In the genomic region with DNA sequence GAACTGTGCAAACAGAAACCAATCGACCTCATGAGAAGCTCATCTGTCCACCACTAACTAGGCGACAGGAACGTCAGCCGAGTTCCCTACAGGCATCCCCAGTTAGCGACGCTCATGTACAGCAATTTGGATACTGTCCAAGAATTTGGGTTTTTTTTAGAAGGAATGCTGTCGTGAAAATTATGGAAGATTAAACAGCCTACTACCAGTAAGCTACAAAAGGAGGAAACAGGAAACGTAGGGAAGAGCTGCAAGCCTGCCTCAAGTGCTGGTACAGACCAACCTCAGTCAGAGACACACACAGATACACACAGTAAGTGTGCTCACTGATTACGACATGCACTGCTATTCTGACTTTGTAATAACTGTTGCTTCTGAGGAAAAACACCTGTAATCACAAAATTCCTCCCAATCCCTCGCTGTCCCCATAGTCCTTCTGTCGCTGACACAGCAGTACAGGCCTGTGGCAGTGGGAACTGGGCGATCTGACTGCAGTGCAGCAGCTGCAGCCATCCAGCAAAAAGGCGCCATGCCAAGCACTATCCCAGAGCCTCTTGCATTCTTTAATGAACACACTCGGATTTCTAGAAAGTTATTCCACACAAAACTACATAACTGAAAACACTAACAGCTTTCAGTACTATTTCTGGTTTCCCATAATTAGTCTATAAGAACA, we compare ENCODE assay signal across 8 mouse cellular contexts. TPM values are rescaled to one million over a fixed set of nuclear protein-coding genes. Genes with fewer than 3 reads are reported as not detected.
DNase-seq lines count a peak whose midpoint lies in the region; ATAC-seq lines count a peak whose summit lies in the region.

No protein-coding gene starts in this region.

- no peaks in the 10 kb centered on the region for H3K27me3 ChIP-seq in heart, embryonic 11.5 days (ENCODE audit: control insufficient read depth, insufficient read depth, low read length)

- WGBS in heart, embryonic 11.5 days (ENCODE audit: insufficient replicate concordance), result 33% methylated on average over 14 of the region's 14 CpGs

- no peak overlapping the region for H3K4me3 ChIP-seq in heart, embryonic 11.5 days (ENCODE audit: low read depth, low read length)

- H3K27ac ChIP-seq in heart, embryonic 11.5 days (ENCODE audit: low read depth, low read length), result peak overlapping the region; percentile 71

- no peaks in the 10 kb centered on the region for H3K9me3 ChIP-seq in heart, embryonic 11.5 days (replicated peaks; ENCODE audit: control insufficient read depth, low read length)

- H3K4me2 ChIP-seq in heart, embryonic 11.5 days, result peak overlapping the region; percentile 45

- DNase-seq in layer of hippocampus, adult 9-11 months, result peak; percentile 32
- no peak for DNase-seq in layer of hippocampus, adult 8-10 months (ENCODE audit: low spot score in 2 of 2)
- peak; percentile 36 to 58 for DNase-seq in cerebellum, postnatal 25 days
- DNase-seq in kidney, postnatal 14 days, result peak; percentile 56
- DNase-seq in right cerebral cortex, postnatal 25 days, result peak; percentile 39
- no peak for DNase-seq in embryo, embryonic 10.5 days (ENCODE audit: low spot score)
- DNase-seq in ovary, postnatal 36 days (ENCODE audit: low spot score), result no peak

- no peaks in the 10 kb centered on the region for H3K36me3 ChIP-seq in heart, embryonic 11.5 days (ENCODE audit: control insufficient read depth, insufficient read depth, low read length)

- peaks cover 44% of the 10 kb centered on the region for H3K4me1 ChIP-seq in heart, embryonic 11.5 days (ENCODE audit: control insufficient read depth, insufficient read depth, low read length)

- H3K9ac ChIP-seq in heart, embryonic 11.5 days (ENCODE audit: low read depth, low read length), result 0 out of 2 replicates have a peak overlapping the region, but pooled peaks have one; percentile 54

- no peak for ATAC-seq in heart, embryonic 11.5 days (replicated peaks; ENCODE audit: insufficient number of reproducible peaks, low FRiP score, low TSS enrichment)

RNA-seq across cellular contexts. Expression of a gene that starts 4.0 kb away (rescaled TPM):
- 10 to 100 TPM; 41.4 to 56.6 (median 51.8) TPM for total RNA-seq in layer of hippocampus, adult 8-10 months (2022)
- 15.5 and 16.5 TPM in 2 replicates for polyA plus RNA-seq in heart, embryonic 11.5 days (2014; fragmentation: Nextera tagmentation; extraction: Ambion mirVana)

RNA-seq across cellular contexts. Expression of a gene that starts 8.0 kb away (rescaled TPM):
- under 1 TPM; 0.37 to 0.65 (median 0.42) TPM for total RNA-seq in layer of hippocampus, adult 8-10 months (2022)
- 0.62 and 1.2 TPM in 2 replicates for polyA plus RNA-seq in heart, embryonic 11.5 days (2014; fragmentation: Nextera tagmentation; extraction: Ambion mirVana)

RNA-seq across cellular contexts. Expression of a gene that starts 56.1 kb away (rescaled TPM):
- total RNA-seq in layer of hippocampus, adult 8-10 months (2022), result not detected
- polyA plus RNA-seq in heart, embryonic 11.5 days (2014; fragmentation: Nextera tagmentation; extraction: Ambion mirVana), result 0.11 and 0.14 TPM in 2 replicates

Comparison
In these comparisons a context has a peak if more than half of its experiments do, and no peak if none do; other contexts are left out.
1. DNase-seq: peak in layer of hippocampus, adult 9-11 months (single experiment), cerebellum, postnatal 25 days (2 of 2), kidney, postnatal 14 days (single experiment) and right cerebral cortex, postnatal 25 days (single experiment); none in layer of hippocampus, adult 8-10 months (0 of 2), embryo, embryonic 10.5 days (single experiment) and ovary, postnatal 36 days (single experiment).